ENCODE assay signal across 25 mouse cellular contexts in the genomic region with DNA sequence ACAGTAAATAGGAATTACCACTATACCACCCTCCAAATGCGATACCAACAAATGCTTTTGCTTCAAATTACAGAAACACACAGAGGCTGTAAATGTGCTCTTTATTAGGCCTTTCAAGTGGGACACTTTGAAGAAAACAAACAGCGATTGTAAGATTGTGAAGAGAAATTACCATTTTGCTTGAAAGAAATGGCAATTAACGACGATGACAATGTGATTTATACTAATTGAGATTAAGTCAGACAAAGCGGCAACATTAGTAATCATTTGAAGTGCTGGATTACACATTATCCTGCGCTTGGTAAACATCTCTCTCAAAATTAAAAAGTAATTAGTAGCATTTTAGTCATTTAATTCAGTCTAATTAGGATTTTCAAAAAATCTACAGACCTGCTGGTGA.
DNase-seq lines count a peak whose midpoint lies in the region; ATAC-seq and TF ChIP-seq lines count a peak whose summit lies in the region.
"Had no signal": no experiment of that assay in that cellular context is flagged by ENCODE, and none has a peak within 500 bp of the region (broad histone marks: within the 10 kb centered on the region; RNA-seq: fewer than 3 reads in every experiment).

No protein-coding gene starts in this region.

- no peaks in the 10 kb centered on the region for H3K36me3 ChIP-seq in midbrain, postnatal 0 days (ENCODE audit: insufficient read depth, low read length)
- no peaks in the 10 kb centered on the region for H3K36me3 ChIP-seq in midbrain, embryonic 16.5 days (ENCODE audit: control insufficient read depth, insufficient read depth, low read length)
- no peaks in the 10 kb centered on the region for H3K36me3 ChIP-seq in forebrain, embryonic 16.5 days (ENCODE audit: control insufficient read depth, insufficient read depth)
- H3K36me3 ChIP-seq: embryonic facial prominence, embryonic 10.5 days; G1E; heart, embryonic 15.5 days; hindbrain, embryonic 10.5 days; hindbrain, embryonic 15.5 days had no signal

- H3K4me2 ChIP-seq in midbrain, postnatal 0 days (ENCODE audit: low read depth, low read length, poor library complexity, severe bottlenecking): no peak overlapping the region
- H3K4me2 ChIP-seq in midbrain, embryonic 16.5 days (ENCODE audit: low read length): no peak overlapping the region
- no peak overlapping the region for H3K4me2 ChIP-seq in forebrain, embryonic 16.5 days (ENCODE audit: low read length)
- H3K4me2 ChIP-seq: heart, embryonic 11.5 days; heart, embryonic 15.5 days; hindbrain, embryonic 15.5 days had no signal

- 74% methylated on average over 6 of the region's 6 CpGs for WGBS in midbrain, postnatal 0 days
- 77% methylated on average over 6 of the region's 6 CpGs for WGBS in midbrain, embryonic 16.5 days
- WGBS in forebrain, embryonic 16.5 days: 14% methylated on average over 6 of the region's 6 CpGs

- no peak for ATAC-seq in midbrain, postnatal 0 days (ENCODE audit: low FRiP score)
- ATAC-seq in midbrain, embryonic 16.5 days: no peak
- peak; percentile 33 for ATAC-seq in forebrain, embryonic 16.5 days
- ATAC-seq: CD4-positive, CD25-positive, alpha-beta regulatory T cell, adult 4 months; inflammation-experienced regulatory T-cells, adult 6 months; intestine, postnatal 0 days had no signal

- H3K9me3 ChIP-seq in midbrain, postnatal 0 days (ENCODE audit: low read length): no peaks in the 10 kb centered on the region
- H3K9me3 ChIP-seq in midbrain, embryonic 16.5 days (replicated peaks; ENCODE audit: control insufficient read depth, low read length, poor library complexity, severe bottlenecking): no peaks in the 10 kb centered on the region
- H3K9me3 ChIP-seq in forebrain, embryonic 16.5 days (ENCODE audit: control insufficient read depth, low read length): no peaks in the 10 kb centered on the region
- H3K9me3 ChIP-seq: embryonic facial prominence, embryonic 10.5 days; heart, embryonic 15.5 days; hindbrain, embryonic 10.5 days; hindbrain, embryonic 15.5 days had no signal

- no peaks in the 10 kb centered on the region for H3K4me1 ChIP-seq in midbrain, postnatal 0 days (ENCODE audit: insufficient read depth, low read length)
- 0 out of 2 replicates have a peak, but pooled peaks cover under 1% of the 10 kb centered on the region for H3K4me1 ChIP-seq in midbrain, embryonic 16.5 days (ENCODE audit: control insufficient read depth, insufficient read depth, low read length)
- H3K4me1 ChIP-seq in forebrain, embryonic 16.5 days (replicated peaks; ENCODE audit: control insufficient read depth, insufficient read depth, low read length): no peaks in the 10 kb centered on the region
- H3K4me1 ChIP-seq: embryonic facial prominence, embryonic 10.5 days; heart, embryonic 15.5 days; hindbrain, embryonic 10.5 days; hindbrain, embryonic 15.5 days had no signal

- no peak overlapping the region for H3K9ac ChIP-seq in midbrain, postnatal 0 days (replicated peaks; ENCODE audit: low read length, poor library complexity, severe bottlenecking)
- H3K9ac ChIP-seq in midbrain, embryonic 16.5 days (ENCODE audit: low read depth, low read length): no peak overlapping the region
- no peak overlapping the region for H3K9ac ChIP-seq in forebrain, embryonic 16.5 days (replicated peaks; ENCODE audit: low read depth, low read length)
- H3K9ac ChIP-seq: heart, embryonic 15.5 days; hindbrain, embryonic 15.5 days had no signal

- peak; percentile 5 for DNase-seq in embryo, embryonic 10.5 days (ENCODE audit: low spot score)
- DNase-seq in embryo, embryonic 11 days: no peak
- DNase-seq in midbrain, postnatal 0 days (ENCODE audit: low spot score): peak; percentile 5
- peak; percentile 76 for DNase-seq in retina, postnatal 1 day
- DNase-seq in testis, postnatal 10 days (ENCODE audit: low spot score): no peak
- no peak for DNase-seq in adrenal gland, adult 2 months
- DNase-seq: adrenal gland, postnatal 25 days; B cell, adult 2 months; cerebellum, adult 11-12 months; cerebellum, adult 9-10 months; cerebellum, postnatal 25 days; heart, adult 2 months; heart, postnatal 14 days; kidney, adult 8-10 months had no signal

- no peak overlapping the region for H3K4me3 ChIP-seq in midbrain, postnatal 0 days (ENCODE audit: low read depth, low read length)
- H3K4me3 ChIP-seq in midbrain, embryonic 16.5 days (ENCODE audit: low read depth, low read length): no peak overlapping the region
- no peak overlapping the region for H3K4me3 ChIP-seq in forebrain, embryonic 16.5 days (replicated peaks; ENCODE audit: low read length)
- H3K4me3 ChIP-seq: embryonic facial prominence, embryonic 10.5 days; heart, adult 2 months; heart, embryonic 15.5 days; hindbrain, embryonic 10.5 days; hindbrain, embryonic 15.5 days had no signal

- no peaks in the 10 kb centered on the region for H3K27me3 ChIP-seq in midbrain, postnatal 0 days (ENCODE audit: insufficient read depth, low read length)
- H3K27me3 ChIP-seq in midbrain, embryonic 16.5 days (ENCODE audit: control insufficient read depth, insufficient read depth, low read depth, low read length): no peaks in the 10 kb centered on the region
- peaks cover 5% of the 10 kb centered on the region; the same call in 1 of the 2 replicates for H3K27me3 ChIP-seq in forebrain, embryonic 16.5 days (replicated peaks; ENCODE audit: control insufficient read depth, insufficient read depth, low read length)
- H3K27me3 ChIP-seq: heart, embryonic 15.5 days; hindbrain, embryonic 15.5 days had no signal

- H3K27ac ChIP-seq in midbrain, postnatal 0 days (ENCODE audit: low read depth, low read length): no peak overlapping the region
- H3K27ac ChIP-seq in midbrain, embryonic 16.5 days (ENCODE audit: low read length): no peak overlapping the region
- no peak overlapping the region for H3K27ac ChIP-seq in forebrain, embryonic 16.5 days (ENCODE audit: low read length)
- H3K27ac ChIP-seq: embryonic facial prominence, embryonic 10.5 days; heart, adult 2 months; heart, embryonic 15.5 days; hindbrain, embryonic 10.5 days; hindbrain, embryonic 15.5 days had no signal

- no peak for TF ChIP-seq CTCF in midbrain, postnatal 0 days (IDR thresholded peaks at IDR 0.05)

Comparison
In these comparisons a context has a peak if more than half of its experiments do, and no peak if none do; other contexts are left out.
1. DNase-seq: peak in embryo, embryonic 10.5 days (single experiment), midbrain, postnatal 0 days (single experiment) and retina, postnatal 1 day (single experiment); none in embryo, embryonic 11 days (single experiment), testis, postnatal 10 days (single experiment) and adrenal gland, adult 2 months (single experiment).